Mouse (Mus musculus) layer of hippocampus, postnatal 10 days (tissue): Measurements from ENCODE around the gene Madd. TPM values are rescaled to one million over a fixed set of nuclear protein-coding genes. Genes with fewer than 3 reads are reported as not detected.
A peak's percentile ranks its signal among the peaks of the same experiment; 100 is the strongest.
"Not testable (repeated sequence)": the region's sequence is repeated elsewhere in the genome, so short reads cannot be mapped to it uniquely, and the experiment has no call there.

Experiments
- DNase-seq, 2 experiments: peaks; one replicate each; pipeline ENCODE4 v3.0.0; 2021; ENCODE audit warnings: low spot score in 2 of 2
- total RNA-seq, 2 experiments: library from RNA; stranded (reverse); gene quantifications; 2 replicates each; pipeline ENCODE4 v1.2.3; 2021

The Madd gene
- total RNA-seq, 2 experiments from 2014 or later, result 170 to 180 TPM

- no peak for DNase-seq
Observed at GRCm38 (mm10) chr2:91130126-91130525, 53.5 kb downstream of the Madd start.

- no peak for DNase-seq
Observed at GRCm38 (mm10) chr2:91128761-91129160, 54.9 kb downstream of the Madd start.

- no peak for DNase-seq
Observed at GRCm38 (mm10) chr2:91125101-91125500, 58.5 kb downstream of the Madd start.

- DNase-seq, result no peak
Observed at GRCm38 (mm10) chr2:91123521-91123920, 60.1 kb downstream of the Madd start.

- DNase-seq, result no peak
Observed at GRCm38 (mm10) chr2:91121497-91121896, 62.1 kb downstream of the Madd start.

- no peak for DNase-seq
Observed at GRCm38 (mm10) chr2:91121011-91121410, 62.6 kb downstream of the Madd start.

GRCm38 (mm10) chr2:91120261-91120671 is 63.4 kb downstream of the Madd start:
- no peak for DNase-seq

- no peak for DNase-seq
Observed at GRCm38 (mm10) chr2:91119551-91119950, 64.1 kb downstream of the Madd start.

GRCm38 (mm10) chr2:91119061-91119460 is 64.6 kb downstream of the Madd start:
- DNase-seq, result no peak

GRCm38 (mm10) chr2:91118647-91119046 is 65.0 kb downstream of the Madd start:
- DNase-seq, result no peak

- no peak for DNase-seq
Observed at GRCm38 (mm10) chr2:91117585-91118275, 65.9 kb downstream of the Madd start, which contains the start of gene Mybpc3. Mybpc3 (plus strand) TSS chr2:91118144.

- no peak for DNase-seq
Observed at GRCm38 (mm10) chr2:91116842-91117241, 66.8 kb downstream of the Madd start.

- no peak for DNase-seq
Observed at GRCm38 (mm10) chr2:91115578-91115970, 68.1 kb downstream of the Madd start.

- DNase-seq, result peak; percentile 91 to 94
Observed at GRCm38 (mm10) chr2:91114781-91115577, 68.7 kb downstream of the Madd start.

GRCm38 (mm10) chr2:91113852-91114251 is 69.8 kb downstream of the Madd start:
- no peak for DNase-seq

- DNase-seq, result no peak
Observed at GRCm38 (mm10) chr2:91113334-91113733, 70.3 kb downstream of the Madd start.

- DNase-seq, result no peak
Observed at GRCm38 (mm10) chr2:91112491-91112890, 71.1 kb downstream of the Madd start.

- not testable (repeated sequence) for DNase-seq
Observed at GRCm38 (mm10) chr2:91111832-91112231, 71.8 kb downstream of the Madd start.

- no peak for DNase-seq
Observed at GRCm38 (mm10) chr2:91110429-91110828, 73.2 kb downstream of the Madd start.

GRCm38 (mm10) chr2:91109807-91110385 is 73.7 kb downstream of the Madd start:
- DNase-seq, result no peak

- DNase-seq, result no peak
Observed at GRCm38 (mm10) chr2:91109241-91109640, 74.4 kb downstream of the Madd start.

GRCm38 (mm10) chr2:91108156-91108555 is 75.5 kb downstream of the Madd start:
- no peak for DNase-seq
